Mouse (Mus musculus) A20 (cell line): Measurements from ENCODE around the gene Cx3cr1.

Experiments used
- DNase-seq: peaks from one replicate; pipeline ENCODE4 v3.0.0-alpha.2; 2011; ENCODE audit warnings: low read depth, low spot score

Gene Cx3cr1

DNA sequence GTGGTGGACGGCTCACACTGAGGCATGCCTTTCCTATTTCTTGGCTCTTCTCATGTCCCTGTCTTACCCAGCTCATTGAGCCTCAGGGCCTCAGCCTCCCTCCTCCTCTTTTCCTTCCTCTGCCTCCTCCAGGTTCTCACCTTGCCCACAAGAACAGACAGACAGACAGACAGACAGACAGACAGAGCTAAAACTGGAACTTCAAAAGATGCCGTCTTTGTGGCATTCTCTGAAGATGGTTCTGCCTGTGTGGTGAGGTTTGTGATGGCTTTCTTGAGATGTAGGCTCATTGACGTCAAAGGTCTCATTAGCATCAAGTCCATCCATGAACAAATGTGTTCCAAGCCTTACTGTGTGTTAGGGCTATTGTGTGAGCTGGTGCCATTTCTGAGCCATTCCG, 13.0 kb upstream of the Cx3cr1 start:
- DNase-seq = no peak

DNA sequence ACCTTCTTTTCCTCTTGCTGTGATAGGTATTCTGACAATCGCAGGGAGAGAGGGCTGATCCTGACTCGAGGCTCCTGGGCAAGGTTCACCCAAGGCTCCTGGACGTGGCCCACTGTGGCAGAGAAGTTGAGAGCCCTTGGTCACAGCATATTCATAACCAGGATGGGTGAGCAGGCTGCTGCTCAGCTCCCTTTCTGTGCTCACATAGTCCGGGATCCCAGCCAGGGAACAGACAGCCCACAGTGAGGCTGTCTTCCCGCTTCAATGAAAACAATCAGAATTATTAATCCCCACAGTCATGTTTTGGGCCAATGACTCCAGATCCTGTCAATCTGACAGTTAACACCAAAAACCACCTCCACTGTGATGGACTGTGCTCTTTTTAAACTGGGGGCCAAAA, 12.3 kb upstream of the Cx3cr1 start:
- DNase-seq = no peak

DNA sequence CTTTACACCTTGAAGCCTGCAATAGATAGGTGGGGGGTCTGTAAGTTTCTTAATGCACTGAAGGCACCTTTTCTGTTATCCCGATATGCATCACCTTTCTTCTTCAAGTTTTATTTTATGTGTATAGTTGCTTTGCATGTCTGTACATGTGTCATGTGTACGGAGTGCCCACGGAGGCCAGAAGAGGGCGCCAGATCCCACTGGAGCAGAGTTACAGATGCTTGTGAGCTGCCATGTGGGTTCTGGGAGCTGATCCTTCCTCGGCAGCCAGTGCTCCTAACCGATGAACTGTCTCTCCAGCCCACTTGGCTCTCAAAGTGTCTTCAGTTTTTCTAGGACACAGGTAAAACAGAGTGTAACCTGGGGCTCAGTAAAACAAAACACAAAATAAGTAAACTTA, 11.6 kb upstream of the Cx3cr1 start:
- DNase-seq = peak; percentile 47

DNA sequence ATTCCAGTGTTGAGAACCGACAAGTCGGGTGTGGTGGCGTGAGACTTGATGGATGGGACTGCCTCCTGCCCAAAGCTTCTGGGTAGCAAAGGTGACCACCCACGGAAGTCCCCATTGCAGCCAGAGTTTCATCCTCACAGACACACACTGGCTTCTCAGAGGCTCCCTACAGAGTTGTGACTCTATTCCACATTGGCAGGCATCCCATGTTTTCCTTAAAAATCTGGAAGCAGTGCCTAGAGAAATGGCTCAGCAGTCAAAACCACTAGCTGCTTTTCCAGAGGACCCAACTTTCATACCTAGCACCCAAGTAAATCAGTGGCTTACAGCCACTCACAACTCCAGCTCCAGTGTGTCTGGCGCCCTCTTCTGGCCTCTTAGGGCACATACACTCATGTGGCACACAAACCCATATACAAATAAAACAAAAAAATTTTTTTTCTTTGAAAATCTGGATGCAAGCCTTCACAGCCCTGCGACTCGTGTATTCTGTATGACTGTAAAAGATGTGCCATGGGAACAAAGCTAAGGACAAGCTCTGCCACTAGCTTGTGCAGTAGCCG, 10.9 kb upstream of the Cx3cr1 start:
- DNase-seq = no peak

DNA sequence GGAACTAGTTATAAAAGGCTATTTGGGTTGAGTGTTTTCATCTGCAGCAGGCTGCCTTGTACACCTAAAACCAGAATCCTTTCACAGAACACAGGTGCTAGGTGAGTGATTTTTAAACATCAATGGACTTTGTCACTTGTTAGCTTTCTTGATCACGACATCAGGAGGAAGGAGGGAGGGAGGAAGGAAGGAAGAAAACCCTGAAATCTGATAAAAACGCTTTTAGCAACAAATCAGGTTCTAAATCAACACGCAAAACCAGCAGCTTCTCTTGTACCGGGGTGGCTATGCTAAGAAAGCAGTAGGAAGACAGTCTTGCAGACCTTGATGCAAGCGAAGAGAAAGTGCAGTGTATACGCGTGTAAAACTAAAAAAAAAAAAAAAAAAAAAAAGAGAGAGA, 10.2 kb upstream of the Cx3cr1 start:
- no peak for DNase-seq

DNA sequence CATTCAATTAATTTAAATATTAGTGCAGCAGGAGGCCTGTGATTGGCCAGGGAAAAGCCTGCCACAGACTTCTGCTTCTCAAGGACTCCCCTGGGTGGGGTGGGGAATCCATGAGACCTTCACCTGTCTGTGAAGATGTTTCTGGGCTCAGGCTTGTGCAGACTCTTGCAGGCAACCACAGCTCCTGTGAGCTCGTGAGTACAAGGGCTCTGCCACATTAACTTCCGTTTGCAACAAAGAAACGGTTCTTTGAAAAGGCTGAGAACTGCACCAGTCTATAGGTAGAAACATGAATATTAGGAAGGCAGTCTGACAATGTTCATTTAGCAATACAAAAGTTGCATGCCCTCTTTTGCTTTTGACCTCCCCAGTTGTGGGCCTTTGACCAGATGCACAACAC, 8.6 kb upstream of the Cx3cr1 start:
- DNase-seq = no peak

DNA sequence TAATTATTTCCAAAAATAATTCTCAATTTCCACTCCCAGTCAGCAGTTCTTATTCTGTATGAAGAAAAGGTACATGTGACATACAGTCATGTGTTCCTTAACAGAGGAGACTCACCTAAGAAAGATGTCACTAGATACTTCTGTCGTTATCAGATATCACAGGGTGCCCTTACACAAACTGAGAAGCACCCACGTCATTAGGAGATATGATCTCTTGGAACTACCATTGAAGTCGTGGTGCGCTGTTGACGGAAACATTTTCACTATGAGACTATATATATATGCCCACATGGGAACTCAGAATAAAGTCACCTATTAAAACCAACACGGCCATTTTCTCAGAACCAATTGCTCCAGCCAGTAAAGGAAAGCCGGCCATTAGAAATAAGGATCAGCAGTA, 4.8 kb upstream of the Cx3cr1 start:
- DNase-seq = no peak

DNA sequence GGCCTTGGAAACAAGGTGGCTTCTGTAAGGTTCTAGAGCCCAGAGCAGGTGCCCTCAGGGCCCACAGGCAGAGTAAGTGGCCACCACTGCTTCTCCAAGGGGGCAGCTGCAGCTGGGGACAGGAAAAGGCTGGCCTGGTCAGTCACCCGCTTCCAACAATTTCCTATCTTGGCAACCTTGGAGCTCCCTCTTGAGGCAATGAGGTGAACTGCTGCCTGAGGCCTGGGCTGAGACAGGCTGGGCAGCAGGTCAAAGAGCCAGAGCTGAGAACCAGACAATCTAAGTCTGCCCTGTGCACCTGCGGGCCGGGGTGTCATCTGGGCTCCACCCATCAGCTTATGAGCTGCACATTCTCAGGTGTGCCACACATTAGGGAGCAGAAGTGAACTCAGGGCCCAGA, 3.5 kb upstream of the Cx3cr1 start:
- DNase-seq = peak; percentile 70

DNA sequence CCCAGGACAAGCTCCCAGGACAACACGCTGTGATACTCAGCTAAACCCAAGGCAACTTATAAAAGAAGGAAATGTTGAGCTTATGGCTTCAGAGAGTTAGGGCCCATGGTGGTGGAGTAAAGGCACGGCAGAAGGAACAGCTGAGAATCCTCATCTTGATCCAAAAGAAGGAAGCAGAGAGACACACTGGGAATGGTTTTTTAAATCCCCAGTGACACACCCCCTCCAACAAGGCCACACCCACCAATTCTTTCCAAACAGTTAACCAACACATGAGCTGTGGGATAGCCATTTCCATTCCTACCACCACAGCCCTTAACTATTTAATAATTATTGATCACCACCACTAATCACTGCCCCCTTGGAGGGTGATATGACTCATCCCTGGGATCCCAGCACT, 1.6 kb upstream of the Cx3cr1 start:
- DNase-seq = no peak

DNA sequence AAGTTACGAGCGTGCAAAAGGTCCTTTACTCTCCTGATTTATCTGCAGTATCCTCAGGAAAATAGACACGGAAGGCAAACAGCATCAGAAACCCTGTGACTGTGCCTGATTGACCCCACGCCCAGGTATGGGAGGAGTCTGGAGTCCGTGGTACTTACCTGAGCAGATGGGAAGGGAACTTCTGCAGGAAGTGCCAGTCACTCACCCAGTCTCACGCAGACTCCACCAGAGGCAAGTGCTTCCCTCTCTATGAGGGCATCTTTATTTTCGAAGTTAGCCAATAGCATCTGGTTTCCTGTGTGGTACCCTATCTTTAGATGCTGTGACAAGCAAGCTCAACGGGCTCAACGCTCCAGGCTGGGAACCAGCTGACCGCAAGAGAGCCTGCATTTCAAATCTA, 1.6 kb downstream of the Cx3cr1 start:
- peak; percentile 7 for DNase-seq

DNA sequence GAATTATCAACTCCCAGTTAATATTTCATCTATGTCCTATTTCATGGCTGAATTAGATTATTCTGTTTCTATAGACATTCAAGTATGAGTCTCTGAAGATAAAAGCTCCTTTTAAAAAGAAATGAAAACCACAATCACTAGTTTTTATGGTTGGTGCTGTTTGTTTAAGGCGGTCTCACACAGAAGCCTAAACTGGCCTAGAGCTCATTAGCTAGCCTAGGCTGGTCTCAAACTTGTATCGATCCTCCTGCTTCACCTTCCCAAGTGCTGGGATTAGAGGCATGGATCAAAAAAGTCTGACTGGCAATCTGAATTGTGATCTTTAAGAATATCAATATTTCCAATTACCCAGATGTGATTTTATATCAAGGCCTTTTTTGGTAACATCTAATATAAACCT, 2.1 kb downstream of the Cx3cr1 start:
- DNase-seq = no peak

DNA sequence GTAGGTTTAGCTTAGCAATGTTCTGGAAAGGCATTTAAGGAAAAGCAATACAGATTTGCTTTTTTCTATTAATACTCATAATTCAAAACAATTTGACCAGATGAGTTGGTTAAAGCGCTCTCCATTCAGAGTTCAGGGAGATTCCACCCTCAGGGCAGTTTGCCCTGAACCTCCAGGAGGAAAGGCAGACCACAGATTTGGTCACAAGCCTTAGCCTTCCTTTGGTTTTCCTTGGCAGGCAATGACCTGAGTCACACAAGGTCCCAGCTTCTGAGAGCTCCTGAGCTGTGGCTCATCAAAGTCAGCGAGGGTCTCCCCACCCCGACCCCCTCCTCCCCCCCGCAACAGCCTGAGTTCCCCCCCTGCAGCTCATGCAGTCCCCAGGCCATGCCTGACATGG, 5.4 kb downstream of the Cx3cr1 start:
- no peak for DNase-seq

DNA sequence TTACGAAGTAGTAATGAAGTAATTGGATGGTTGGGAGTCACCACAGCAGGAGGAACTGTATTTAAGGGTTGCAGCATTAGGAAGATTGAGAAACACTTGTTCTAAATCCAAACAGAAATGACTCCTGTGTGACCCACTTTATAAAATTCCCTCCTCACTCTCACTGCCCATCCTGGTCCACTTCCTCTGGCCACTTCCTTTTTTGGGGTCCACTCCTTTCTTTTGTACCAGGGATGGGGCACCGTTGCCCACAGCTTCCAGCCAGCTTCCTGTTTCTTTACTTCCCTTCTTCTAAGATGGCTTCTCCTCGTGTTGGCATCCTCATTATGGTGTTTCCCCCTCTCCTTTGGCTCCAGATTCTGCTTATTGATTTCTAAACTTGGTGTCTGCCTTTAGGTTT, 10.9 kb downstream of the Cx3cr1 start:
- DNase-seq = no peak

DNA sequence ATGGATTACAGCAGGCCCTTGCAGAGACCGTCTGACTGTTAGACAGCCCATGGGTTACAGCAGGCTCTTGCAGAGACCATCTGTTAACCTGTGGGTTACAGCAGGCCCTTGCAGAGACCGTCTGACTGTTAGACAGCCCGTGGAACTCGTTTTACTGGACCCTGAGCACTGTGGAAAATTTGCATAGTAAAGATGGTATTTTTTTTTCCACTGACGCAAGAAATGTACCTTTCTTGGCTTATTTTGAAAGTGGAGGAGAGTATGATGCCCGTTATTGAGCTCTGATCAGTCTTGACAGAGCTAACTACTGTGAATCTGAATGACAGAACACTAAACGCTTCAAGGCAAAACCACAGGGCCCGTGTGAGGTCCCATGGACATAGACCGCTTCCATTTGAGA, 13.5 kb downstream of the Cx3cr1 start:
- DNase-seq = no peak

DNA sequence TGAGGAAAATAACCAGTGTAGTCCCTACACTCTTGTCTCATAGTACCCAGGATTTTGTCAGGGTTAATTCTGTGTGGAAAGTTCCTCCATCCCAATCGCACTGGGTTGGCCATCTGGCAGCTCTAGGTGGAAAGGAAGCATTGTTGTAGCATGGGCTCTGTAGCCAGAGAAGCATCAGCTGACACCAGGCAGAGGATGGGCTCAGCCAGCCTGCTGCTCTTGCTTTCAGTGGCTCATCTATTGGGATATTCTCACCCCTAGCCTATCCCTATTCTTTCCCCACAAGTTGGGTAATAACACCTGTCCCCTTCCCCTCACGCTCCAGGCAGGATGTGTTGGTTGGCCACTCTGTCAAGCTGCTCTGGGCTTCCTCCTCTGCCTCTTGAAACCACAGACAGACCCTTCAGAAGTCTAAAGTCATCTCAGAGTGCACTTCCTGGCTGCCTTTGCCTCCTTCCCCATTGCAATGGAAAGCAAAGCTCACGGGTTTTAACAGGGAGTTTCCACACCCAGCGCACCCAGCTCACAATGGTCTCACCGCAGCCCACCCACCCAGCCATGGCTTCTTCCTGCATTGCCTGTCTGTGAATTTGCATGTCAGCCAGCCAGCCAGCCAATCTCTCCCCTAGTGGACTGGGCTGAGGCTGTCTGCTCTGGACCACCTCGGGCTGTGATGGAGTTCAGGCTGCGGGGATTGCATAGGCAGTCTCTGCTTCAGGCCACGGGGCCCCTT, 15.0 kb downstream of the Cx3cr1 start:
- DNase-seq = no peak

DNA sequence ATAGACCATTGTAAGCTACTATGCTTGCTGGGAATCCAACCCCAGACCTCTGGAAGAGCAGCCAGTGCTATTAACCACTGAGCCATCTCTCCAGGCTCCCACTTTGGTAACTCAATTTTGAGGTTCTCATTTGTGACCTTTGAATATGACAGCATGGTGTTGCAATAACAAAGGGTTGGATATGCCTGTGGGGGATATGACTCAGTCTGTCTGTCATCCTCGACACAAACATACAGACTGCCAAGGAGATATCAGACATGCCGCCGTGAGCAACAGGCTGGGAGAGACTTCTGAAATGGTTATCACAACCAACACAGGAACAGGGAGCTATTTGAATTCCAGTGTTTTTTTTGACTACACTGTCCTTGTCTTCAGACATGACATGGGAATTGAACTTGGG, 20.3 kb downstream of the Cx3cr1 start:
- no peak for DNase-seq

DNA sequence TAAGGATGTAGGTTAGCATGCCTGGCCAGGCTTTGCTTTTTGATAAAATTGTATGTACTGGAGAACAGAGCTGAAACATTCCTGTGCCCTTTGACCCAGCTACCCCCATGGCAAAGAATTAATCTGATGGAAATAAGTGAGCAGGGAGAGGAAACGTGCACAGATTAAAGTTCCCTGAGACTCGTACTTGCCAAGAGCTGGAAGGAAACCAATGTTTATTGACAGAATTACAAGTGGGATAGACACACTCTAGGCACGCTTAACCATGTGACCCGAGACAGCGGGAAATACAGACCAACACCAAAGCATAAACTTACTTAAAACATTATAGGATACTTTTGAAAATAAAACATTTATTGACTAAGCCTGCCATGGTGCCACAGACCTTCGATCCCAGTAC, 21.2 kb downstream of the Cx3cr1 start:
- no peak for DNase-seq

DNA sequence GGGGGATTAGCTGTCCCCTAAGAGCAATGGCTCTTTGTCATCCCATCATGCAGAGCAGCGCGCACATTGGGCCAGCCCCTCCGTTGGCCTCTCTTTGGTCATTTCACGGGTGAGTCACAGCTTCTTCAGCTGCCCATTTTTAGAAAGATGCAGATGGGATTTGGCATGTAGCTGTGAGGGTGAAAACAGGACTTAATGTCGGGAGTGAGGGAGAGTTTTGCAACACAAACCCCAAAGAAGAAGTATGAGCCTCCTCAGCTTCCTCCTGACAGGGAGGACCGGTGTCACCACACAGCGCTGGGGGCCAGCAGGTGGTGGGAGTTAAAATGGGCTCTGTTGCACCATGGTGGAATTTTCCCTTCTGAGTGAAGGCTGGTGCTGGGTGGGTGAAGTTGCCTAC, 26.6 kb downstream of the Cx3cr1 start:
- no peak for DNase-seq

DNA sequence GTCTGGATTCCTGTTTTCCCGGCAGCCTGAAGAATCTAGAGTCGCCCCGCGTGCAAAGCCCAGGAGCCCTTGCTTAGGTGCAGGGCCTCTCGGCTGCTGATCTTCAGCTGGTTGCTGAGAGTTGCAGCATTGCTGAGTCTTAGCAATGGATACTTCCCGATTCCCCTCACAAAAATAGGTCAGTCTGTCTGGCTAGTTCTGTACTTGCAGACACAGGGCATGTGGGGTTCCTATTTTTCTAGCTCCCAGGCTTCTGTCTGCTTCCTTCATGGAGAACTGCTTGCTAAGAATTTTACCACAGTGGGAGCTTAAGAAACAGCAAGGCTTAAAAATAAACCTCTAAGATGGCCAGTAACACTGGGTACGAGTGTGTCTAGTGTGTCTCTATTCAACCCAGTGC, 32.3 kb downstream of the Cx3cr1 start:
- no peak for DNase-seq

DNA sequence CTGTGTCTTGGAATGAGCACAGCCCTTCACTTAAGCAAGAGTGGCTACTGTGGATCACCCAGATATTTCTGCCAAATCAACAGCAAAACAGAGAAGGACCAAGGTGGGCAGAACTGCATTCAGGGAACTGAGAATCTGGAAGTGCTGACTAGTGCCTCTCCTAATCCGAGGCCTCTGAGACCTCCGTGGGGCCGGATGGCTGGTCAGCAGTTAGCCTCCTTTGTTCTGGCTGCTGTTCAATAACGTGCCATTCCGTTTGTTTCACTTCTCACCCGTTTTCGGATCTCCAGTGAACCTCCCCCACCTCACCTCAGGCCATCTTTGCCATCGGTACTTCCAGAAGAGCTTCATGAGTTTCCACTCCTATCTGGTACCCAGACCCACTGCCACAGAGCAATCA, 35.3 kb downstream of the Cx3cr1 start:
- no peak for DNase-seq

DNA sequence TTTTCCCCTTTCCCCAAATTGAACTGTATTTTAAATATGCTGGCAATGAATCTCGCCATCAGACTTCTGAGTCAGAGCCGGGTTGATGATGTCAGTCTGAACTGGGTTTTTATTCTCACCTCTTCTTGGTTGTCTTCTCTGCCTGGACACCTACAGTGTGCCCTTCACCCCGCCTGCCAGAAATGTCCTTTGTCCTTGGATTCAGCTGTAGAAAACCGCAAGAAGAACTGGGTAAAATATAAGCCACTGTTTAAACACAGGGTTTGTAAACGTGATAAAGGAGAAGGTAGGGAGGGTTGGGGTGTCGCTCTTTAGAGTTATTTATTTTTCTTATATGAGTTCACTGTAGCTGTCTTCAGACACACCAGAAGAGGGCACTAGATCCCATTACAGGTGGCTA, 37.0 kb downstream of the Cx3cr1 start:
- DNase-seq = no peak

DNA sequence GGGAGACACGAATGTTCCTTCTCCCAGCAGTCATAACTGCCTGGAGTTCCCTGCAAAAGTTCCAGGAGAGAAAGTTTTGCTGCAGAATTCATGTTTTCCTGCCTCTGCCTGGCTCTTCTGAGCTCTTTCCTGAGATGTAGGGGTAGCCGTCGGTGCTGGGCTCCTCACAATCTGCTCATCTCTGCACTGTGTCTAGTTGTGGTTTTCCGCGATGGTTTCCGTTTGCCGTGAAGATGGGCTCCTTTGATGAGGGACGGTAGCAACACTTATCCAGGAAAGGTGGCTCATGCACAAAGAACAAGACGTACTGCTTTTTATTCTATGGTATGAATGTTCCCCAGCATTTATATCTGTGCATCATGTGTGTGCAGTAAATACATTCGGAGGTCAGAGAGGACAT, 39.3 kb downstream of the Cx3cr1 start:
- DNase-seq = no peak

DNA sequence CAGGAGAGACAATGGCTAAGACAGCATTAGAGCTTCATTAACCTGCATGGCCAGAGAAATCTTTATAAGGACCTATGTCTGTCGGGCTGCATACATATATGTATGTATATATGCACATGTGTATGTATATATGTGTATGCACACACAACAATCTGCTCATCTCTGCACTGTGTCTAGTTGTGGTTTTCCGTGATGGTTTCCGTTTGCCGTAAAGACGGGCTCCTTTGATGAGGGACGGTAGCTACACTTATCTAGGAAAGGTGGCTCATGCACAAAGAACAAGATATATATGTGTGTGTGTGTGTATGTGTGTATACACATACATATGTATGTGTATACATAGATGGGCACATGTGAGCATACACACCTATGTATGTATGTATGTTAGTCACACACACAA, 39.8 kb downstream of the Cx3cr1 start:
- DNase-seq = no peak
